Mouse (Mus musculus) lung, postnatal 0 days (tissue): ENCODE measurements around the gene Slamf8. TPM values are rescaled to one million over a fixed set of nuclear protein-coding genes. Genes with fewer than 3 reads are reported as not detected.

Experiments used
- ATAC-seq: fragments of 200-750 bp; cut with Nextera tagmentation; 2 replicates; pipeline ENCODE4 v1.8.0; 2017; ENCODE audit warnings: moderate library complexity
- DNase-seq: peaks from one replicate; pipeline ENCODE4 v3.0.0-alpha.2; 2016; ENCODE audit warnings: low spot score
- H3K27ac ChIP-seq: fragments of 300-500 bp; sonication (generic); 2 replicates; pipeline ENCODE4 v1.5.1; 2014; ENCODE audit warnings: antibody characterized with exemption, mild to moderate bottlenecking, low read length, mixed read lengths
- H3K27me3 ChIP-seq: fragments of 300-500 bp; sonication (generic); replicated peaks from 2 replicates; pipeline ENCODE4 v1.6.1; 2014; ENCODE audit warnings: low read length, mixed read lengths; ENCODE audit not compliant: insufficient read depth
- H3K36me3 ChIP-seq: fragments of 300-500 bp; sonication (generic); 2 replicates; pipeline ENCODE4 v1.6.1; 2014; ENCODE audit warnings: low read length, mixed read lengths; ENCODE audit not compliant: insufficient read depth
- H3K4me1 ChIP-seq: fragments of 300-500 bp; sonication (generic); 2 replicates; pipeline ENCODE4 v1.6.1; 2014; ENCODE audit warnings: antibody characterized with exemption, low read depth, low read length, mixed read lengths; ENCODE audit not compliant: insufficient read depth
- H3K4me2 ChIP-seq: fragments of 300-500 bp; sonication (generic); replicated peaks from 2 replicates; pipeline ENCODE4 v1.6.1; 2014; ENCODE audit warnings: low read depth, mild to moderate bottlenecking, low read length, moderate library complexity, mixed read lengths
- H3K4me3 ChIP-seq: fragments of 300-500 bp; sonication (generic); 2 replicates; pipeline ENCODE4 v1.5.1; 2014; ENCODE audit warnings: low read depth, low read length
- H3K9ac ChIP-seq: fragments of 300-500 bp; sonication (generic); replicated peaks from 2 replicates; pipeline ENCODE4 v1.6.1; 2014; ENCODE audit warnings: low read depth, mild to moderate bottlenecking
- H3K9me3 ChIP-seq: fragments of 300-500 bp; sonication (generic); 2 replicates; pipeline ENCODE4 v1.6.1; 2016; ENCODE audit warnings: low read length, mixed read lengths
- CTCF ChIP-seq: IDR thresholded peaks from 2 replicates; pipeline ENCODE4 v1.5.1; 2016; ENCODE audit warnings: antibody characterized with exemption, mild to moderate bottlenecking
- EP300 ChIP-seq: IDR thresholded peaks from 2 replicates; pipeline ENCODE4 v1.6.1; 2016; ENCODE audit warnings: antibody characterized with exemption, mild to moderate bottlenecking, control low read depth
- WGBS: fragments of 180-500 bp; shearing (Covaris S2); extraction: QIAGEN DNeasy Blood & Tissue Kit; methylation state at CpG from one replicate; pipeline ENCODE4 v1.1.7; 2014; 5-methylcytosine and 5-hydroxymethylcytosine counted together
- polyA plus RNA-seq: library from polyadenylated mRNA; unstranded; fragments of >200 nt; fragmentation: Nextera tagmentation; extraction: Ambion mirVana; gene quantifications from 2 replicates; pipeline ENCODE4 v1.2.1, GENCODE M21; 2015

Gene Slamf8
- polyA plus RNA-seq, 1 experiment from 2014 or later: 0.07 TPM

GRCm38 (mm10) chr1:172566131-172566530 is 24.2 kb downstream of the Slamf8 start:
- no peak for DNase-seq

GRCm38 (mm10) chr1:172563465-172563828 is 26.9 kb downstream of the Slamf8 start:
- H3K9ac ChIP-seq: peak overlapping the region; percentile 30
- peaks cover 15% of the 10 kb centered on the region for H3K4me1 ChIP-seq
- H3K4me2 ChIP-seq: peak overlapping the region; percentile 87
- peak overlapping the region; percentile 58; the same call in 1 of the 2 replicates for H3K27ac ChIP-seq
- DNase-seq: no peak
- peak overlapping the region; percentile 51 for H3K4me3 ChIP-seq
- no peak for TF ChIP-seq CTCF
- TF ChIP-seq EP300: no peak
- 3% methylated on average over 10 of the region's 10 CpGs for WGBS
- H3K9me3 ChIP-seq: no peaks in the 10 kb centered on the region
- no peaks in the 10 kb centered on the region for H3K36me3 ChIP-seq
- no peak; the same call in 1 of the 2 replicates for ATAC-seq
- H3K27me3 ChIP-seq: no peaks in the 10 kb centered on the region; the same call in 1 of the 2 replicates

More at GRCm38 (mm10) chr1:172566131-172566530, 24.2 kb downstream of the Slamf8 start:
- H3K4me2 ChIP-seq: no peak overlapping the region
- WGBS: 67% methylated on average over 3 of the region's 3 CpGs
- no peak for ATAC-seq
- H3K27ac ChIP-seq: no peak overlapping the region
- no peak overlapping the region for H3K9ac ChIP-seq
- H3K4me1 ChIP-seq: peaks cover 10% of the 10 kb centered on the region
- no peaks in the 10 kb centered on the region for H3K9me3 ChIP-seq
- no peaks in the 10 kb centered on the region; the same call in 1 of the 2 replicates for H3K27me3 ChIP-seq
- H3K4me3 ChIP-seq: no peak overlapping the region
- TF ChIP-seq CTCF (no peak), EP300 (no peak)
- no peaks in the 10 kb centered on the region for H3K36me3 ChIP-seq

- TF ChIP-seq EP300 (no peak), CTCF (peak; percentile 78)
- peak; percentile 84 for DNase-seq
- H3K9ac ChIP-seq: peak overlapping the region; percentile 30
- peak overlapping the region; percentile 87 for H3K4me2 ChIP-seq
- no peaks in the 10 kb centered on the region; the same call in 1 of the 2 replicates for H3K27me3 ChIP-seq
- peaks cover 15% of the 10 kb centered on the region for H3K4me1 ChIP-seq
- H3K27ac ChIP-seq: peak overlapping the region; percentile 58
- peak; percentile 92 for ATAC-seq
- H3K4me3 ChIP-seq: peak overlapping the region; percentile 51
- no peaks in the 10 kb centered on the region for H3K36me3 ChIP-seq
- WGBS: under 1% methylated on average over 58 of the region's 66 CpGs
- H3K9me3 ChIP-seq: no peaks in the 10 kb centered on the region
Observed at GRCm38 (mm10) chr1:172562641-172563464, 27.5 kb downstream of the Slamf8 start.

DNA sequence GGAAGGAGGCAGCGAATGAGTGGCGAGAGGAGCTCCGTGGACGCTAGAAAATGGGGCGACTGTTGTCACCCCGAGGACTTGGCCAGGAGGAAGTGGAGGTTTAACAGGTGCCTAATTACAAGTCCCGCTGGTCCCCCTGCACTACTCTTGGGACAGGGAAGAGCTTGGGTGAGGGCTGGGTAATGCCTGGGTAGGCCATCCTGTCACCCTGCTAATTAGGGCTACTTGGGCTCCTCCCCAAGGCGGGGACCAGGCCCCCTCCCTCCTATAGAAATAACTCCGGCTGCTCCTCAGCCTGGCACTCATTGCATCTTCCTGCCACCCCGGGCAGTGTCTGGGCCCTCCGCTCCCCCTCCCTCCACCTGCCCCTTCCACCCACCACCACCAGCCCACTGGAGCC is 34.7 kb downstream of the Slamf8 start, which contains the start of gene Vsig8:
Gene Vsig8 (plus strand): TSS at position 301 of the 400 bp plus-strand sequence.
- Histone ChIP-seq H3K9ac (no peak within 1 kb of the TSS), H3K27ac (no peak within 1 kb of the TSS), H3K4me2 (no peak within 1 kb of the TSS), H3K9me3 (no peaks in the 10 kb centered on the region), H3K27me3 (no peaks in the 10 kb centered on the region; the same call in 1 of the 2 replicates), H3K36me3 (no peaks in the 10 kb centered on the region), H3K4me3 (no peak within 1 kb of the TSS), H3K4me1 (peaks cover 10% of the 10 kb centered on the region; the same call in 1 of the 2 replicates)
- ATAC-seq (no peak), DNase-seq (no peak)
- TF ChIP-seq CTCF (no peak), EP300 (no peak)
- 69% methylated on average over 11 of the region's 11 CpGs for WGBS

DNA sequence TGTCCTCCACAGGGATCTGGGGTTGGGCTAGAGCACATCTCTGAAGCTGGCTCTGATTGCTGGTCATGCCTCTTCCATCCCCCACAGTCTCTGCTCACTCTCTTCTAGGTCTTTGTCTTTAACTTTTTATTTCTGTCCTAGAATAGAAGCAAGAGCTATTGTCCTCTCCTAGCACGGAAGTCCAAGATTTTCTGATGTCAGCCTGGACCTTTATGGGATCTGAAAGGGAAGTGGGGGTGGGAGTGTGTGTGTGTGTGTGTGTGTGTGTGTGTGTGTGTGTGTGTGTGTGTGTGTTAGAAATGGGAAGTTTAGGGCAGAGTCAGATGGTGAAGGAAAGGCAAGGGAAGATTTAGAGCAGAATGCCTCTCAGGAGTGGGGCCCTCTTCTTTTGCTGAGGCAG is 37.7 kb downstream of the Slamf8 start:
- H3K9ac ChIP-seq: no peak overlapping the region
- H3K9me3 ChIP-seq: no peaks in the 10 kb centered on the region
- 52% methylated on average over 1 of the region's 1 CpGs for WGBS
- peak; percentile 41 for DNase-seq
- no peak overlapping the region for H3K4me3 ChIP-seq
- TF ChIP-seq CTCF: no peak
- TF ChIP-seq EP300: peak; percentile 64
- H3K27me3 ChIP-seq: no peaks in the 10 kb centered on the region
- no peaks in the 10 kb centered on the region for H3K36me3 ChIP-seq
- no peak overlapping the region for H3K27ac ChIP-seq
- peaks cover 10% of the 10 kb centered on the region; the same call in 1 of the 2 replicates for H3K4me1 ChIP-seq
- H3K4me2 ChIP-seq: no peak overlapping the region
- 0 out of 2 replicates have a peak, but pooled peaks have one; percentile 10 for ATAC-seq

GRCm38 (mm10) chr1:172551009-172551408 is 39.4 kb downstream of the Slamf8 start:
- H3K27me3 ChIP-seq: no peaks in the 10 kb centered on the region
- H3K9ac ChIP-seq: no peak overlapping the region
- no peak for DNase-seq
- H3K4me2 ChIP-seq: peak overlapping the region; percentile 71
- no peak for TF ChIP-seq CTCF
- TF ChIP-seq EP300: no peak
- WGBS: 23% methylated on average over 7 of the region's 7 CpGs
- ATAC-seq: no peak
- no peaks in the 10 kb centered on the region for H3K36me3 ChIP-seq
- no peaks in the 10 kb centered on the region for H3K9me3 ChIP-seq
- H3K4me1 ChIP-seq: peaks cover 10% of the 10 kb centered on the region; the same call in 1 of the 2 replicates
- H3K4me3 ChIP-seq: no peak overlapping the region; the same call in 1 of the 2 replicates
- peak overlapping the region; percentile 78 for H3K27ac ChIP-seq
